Mouse (Mus musculus) cerebellum, adult 8-10 months (tissue): ENCODE results near the gene Med12l.

Experiments used
- DNase-seq: peaks from one replicate; pipeline ENCODE4 v3.0.0; 2022

The Med12l gene

DNA sequence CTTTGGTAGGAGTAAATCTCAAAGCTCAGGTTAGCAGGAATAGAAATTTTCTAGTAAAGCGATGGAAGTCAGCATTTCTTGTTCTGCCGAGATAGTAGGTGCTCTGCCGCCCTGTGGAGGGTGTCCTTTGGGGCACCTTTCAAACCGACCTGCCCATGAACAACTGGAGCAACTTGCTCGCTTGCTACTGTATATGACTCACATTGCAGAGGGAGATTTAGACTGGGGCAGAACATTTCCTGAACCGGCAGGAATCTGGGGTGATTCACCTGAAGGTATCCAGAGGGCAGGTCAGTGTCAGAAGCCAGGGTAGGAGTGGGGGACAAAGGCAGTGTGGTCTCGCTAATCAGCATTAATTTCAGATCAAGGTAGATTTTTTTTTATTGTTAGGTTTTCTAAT lies 189.3 kb downstream of the Med12l start, which contains the start of gene Gpr87:
Gene Gpr87, minus strand, starts transcription at position 167 of the 400 bp plus-strand sequence.
- DNase-seq = no peak

DNA sequence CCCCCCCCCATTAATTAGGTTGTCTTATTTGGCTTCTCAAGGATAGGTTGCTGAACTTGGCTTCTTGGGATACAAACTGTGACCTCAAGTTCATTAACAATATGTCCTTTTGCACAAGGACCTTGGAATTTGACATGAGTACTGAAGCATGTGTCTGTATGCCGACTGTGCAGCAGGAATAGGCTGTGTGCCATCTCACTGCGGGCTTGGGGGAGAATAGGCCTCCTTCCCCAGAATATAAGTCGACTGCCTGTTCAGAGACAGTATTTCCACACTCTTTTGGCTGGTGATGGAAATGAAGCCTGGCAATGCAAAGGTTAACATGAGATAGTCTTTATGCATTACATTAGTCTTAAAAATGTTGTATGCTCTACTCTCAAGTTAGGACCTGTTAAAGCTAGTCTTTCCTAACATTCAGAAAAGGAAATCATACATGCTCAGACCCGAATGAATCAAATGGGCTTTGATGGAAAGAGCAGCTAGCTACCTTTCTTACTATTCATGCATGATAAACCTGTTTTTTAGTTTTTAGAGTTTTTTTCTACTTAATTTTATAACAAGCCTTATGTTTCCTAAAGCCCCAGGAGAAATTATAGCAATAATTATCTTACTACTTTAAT lies 191.8 kb downstream of the Med12l start:
- no peak for DNase-seq

DNA sequence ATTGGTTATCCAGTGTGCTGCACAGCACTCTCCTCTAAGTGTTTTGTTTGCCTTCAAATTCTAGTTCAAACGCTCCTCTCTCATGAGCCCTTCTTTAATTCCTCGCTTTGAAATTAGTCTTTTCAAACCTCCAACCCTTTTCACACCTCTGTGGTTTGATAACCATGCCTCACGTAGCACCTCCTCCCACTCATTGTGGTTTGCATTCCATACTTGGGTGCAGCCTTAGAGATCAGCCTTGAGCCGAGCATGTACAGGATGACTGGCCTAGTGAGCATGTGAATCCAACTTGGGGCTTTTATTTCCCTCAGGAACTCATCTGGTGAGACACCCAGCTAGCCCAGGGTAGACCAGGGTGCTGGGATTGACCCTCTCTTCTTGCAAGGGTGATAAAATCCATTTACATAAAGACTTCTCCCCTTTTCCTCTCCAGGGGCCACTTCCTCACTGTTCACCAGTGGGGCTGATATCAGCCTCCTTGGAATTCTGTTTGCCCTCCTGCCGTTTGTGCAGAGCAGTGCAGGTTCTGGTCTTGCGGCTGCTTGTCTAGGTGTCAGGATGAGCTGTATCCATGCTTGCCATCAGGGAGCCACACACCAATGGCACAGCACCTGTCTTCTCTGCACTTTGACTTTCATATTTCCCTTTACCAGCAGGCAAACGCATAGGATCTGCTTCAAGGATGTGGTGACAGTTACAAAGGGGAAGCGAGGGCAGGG lies 198.3 kb downstream of the Med12l start:
- no peak for DNase-seq

- no peak for DNase-seq
These were observed 199.3 kb downstream of the Med12l start for GRCm38 (mm10) chr3:59204719-59205503.

DNA sequence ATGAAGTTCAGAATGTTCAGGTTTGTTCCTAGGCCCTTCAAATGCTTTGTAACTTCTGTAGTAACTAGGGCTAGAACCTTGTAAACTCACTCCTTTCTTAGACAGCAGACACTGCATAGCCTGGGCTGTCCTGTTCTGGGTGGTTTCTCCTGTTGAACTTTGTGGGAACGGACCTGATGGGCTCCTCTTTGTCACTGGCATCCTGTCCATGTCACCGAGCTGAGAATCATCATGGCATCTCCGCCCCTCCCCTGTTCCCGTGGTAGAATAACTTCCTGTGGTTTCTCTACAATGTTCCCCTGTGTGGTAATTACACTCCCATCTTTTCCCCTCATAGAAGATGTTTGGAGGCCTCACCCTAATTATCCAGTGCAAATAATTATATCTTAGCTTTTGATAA lies 200.3 kb downstream of the Med12l start:
- DNase-seq = no peak

- peak; percentile 71 for DNase-seq
These were observed 203.3 kb downstream of the Med12l start for GRCm38 (mm10) chr3:59208650-59209548.

GRCm38 (mm10) chr3:59210089-59210488 lies 204.5 kb downstream of the Med12l start:
- no peak for DNase-seq

GRCm38 (mm10) chr3:59210727-59211126 lies 205.1 kb downstream of the Med12l start, which contains the start of gene P2ry13:
Gene P2ry13, minus strand, starts transcription at chr3:59210882.
- no peak for DNase-seq

- no peak for DNase-seq
These were observed 206.2 kb downstream of the Med12l start for GRCm38 (mm10) chr3:59211784-59212183.

- no peak for DNase-seq
These were observed 206.8 kb downstream of the Med12l start for GRCm38 (mm10) chr3:59212404-59212803.

GRCm38 (mm10) chr3:59217211-59217610 lies 211.6 kb downstream of the Med12l start:
- DNase-seq = no peak

DNA sequence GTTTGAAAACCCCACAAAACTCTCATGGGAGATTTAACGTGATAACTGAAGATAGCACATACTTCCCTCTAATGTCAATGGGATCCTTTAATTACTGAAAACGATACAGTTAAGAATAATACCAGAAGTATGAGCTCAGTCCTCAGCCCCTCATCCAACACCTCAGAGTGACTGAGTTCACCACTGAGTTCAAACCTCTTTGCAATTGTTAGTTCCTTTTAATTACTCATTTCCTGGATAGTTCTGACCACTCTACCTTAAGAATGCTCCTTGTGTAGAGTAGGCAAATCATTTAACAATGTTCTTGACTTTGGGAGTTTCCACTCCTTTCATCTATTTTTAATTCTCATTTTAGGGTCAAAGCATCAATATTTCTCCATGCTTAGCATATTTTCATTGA lies 213.7 kb downstream of the Med12l start:
- no peak for DNase-seq

GRCm38 (mm10) chr3:59222303-59222702 lies 216.7 kb downstream of the Med12l start:
- DNase-seq = no peak

DNA sequence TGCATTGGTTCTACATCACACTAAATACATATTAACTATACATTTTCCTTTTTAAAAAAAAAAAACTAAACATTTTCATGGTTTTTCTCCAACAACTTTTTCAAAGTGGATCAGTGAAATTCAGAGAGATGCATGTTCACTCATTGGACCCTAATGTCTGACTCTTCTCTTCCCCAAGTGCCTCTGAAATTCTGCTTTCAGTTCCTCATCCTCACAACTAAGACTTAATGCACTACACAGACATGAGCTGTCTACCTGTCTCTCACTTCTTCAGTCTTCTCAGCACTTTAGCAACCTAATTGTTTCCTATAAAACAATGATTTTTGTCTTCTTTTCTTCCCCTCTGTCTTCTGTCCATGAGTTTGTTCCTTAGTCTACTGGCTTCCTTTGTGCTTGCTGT lies 219.8 kb downstream of the Med12l start:
- DNase-seq = no peak

DNA sequence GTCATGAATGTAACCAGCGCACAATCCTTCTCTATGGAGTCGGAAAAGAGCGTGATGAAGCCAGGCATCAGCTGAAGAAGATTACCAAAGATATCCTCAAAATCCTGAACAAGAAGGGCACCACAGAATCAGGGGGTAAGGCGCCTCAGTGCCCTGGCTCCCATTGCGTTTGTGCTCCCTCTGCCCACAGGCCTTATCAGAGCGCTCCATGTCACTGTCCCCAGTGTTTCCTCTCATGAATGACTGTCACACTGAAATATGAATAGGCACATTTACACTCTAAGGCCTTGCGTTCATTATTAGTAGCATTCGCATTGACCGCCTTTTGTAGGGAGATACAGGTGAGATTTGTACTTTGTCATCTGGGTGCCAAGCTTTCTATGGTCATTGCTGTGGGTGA lies 222.1 kb downstream of the Med12l start:
- DNase-seq = no peak

GRCm38 (mm10) chr3:59228730-59229551 lies 223.3 kb downstream of the Med12l start:
- DNase-seq = no peak

DNA sequence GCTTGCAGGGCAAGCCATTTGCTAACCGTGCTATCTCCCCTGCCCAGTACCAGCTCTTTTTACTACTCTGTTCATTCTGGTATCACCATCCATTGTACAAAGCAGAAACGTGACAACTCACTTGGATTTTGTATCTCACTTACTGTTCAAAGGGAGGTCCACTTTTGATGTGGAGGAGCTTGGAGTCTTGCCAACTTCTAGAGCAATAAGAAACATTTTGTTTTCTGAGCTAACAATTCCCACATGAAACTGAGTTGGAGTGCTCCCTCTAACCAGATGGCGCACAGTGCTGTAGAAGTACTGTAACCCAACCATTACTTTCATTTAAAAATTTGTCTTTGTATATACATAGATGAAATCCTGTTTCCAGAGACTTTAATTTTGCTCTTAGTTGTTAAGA lies 225.3 kb downstream of the Med12l start:
- DNase-seq = no peak

GRCm38 (mm10) chr3:59234878-59235277 lies 229.3 kb downstream of the Med12l start:
- DNase-seq = no peak

DNA sequence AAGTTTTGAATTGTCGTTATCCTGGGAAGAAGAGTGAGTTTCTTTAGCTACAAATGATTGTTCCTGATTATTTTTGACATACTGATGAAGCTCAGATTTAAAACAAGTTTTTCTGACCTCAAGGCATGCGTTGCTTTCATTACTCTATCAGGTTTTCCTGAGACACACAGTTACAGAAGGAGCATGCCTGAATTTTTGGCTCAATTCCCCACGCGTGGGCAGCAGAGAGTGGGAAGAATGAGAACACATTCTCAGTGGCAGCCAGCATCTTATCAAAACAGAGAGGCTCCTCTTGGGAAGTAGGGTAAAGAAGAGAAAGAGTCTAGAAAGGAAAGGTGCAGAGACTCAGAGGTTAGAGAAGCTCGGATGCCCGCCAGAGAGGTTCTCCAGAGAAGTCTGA lies 237.8 kb downstream of the Med12l start:
- DNase-seq = peak; percentile 29

DNA sequence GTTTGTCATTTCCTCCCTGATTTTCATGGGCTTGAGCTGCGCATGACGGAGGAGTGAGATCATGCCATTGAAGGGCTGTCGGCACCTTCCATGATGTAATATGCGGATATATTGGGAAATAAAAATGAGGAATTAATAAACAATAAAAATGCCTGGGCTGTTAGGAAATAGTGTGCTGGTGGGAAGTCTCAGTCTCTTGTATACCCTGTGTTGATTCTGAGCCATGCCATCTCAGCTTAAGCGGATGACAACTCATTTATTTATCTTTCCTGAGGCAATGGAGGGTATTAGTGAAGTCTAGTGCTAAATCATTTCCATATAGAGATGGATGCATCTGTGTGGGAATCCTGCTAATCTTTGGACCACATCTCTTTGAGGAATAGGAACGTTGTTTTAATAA lies 242.4 kb downstream of the Med12l start:
- no peak for DNase-seq

GRCm38 (mm10) chr3:59250454-59250853 lies 244.8 kb downstream of the Med12l start:
- no peak for DNase-seq
